Comparison of ENCODE assay signal across 10 mouse cellular contexts in genomic region chr11:94035974-94036373, GRCm38 (mm10). TPM values are rescaled to one million over a fixed set of nuclear protein-coding genes. Genes with fewer than 3 reads are reported as not detected.
DNase-seq lines count a peak whose midpoint lies in the region; ATAC-seq and TF ChIP-seq lines count a peak whose summit lies in the region.
"Had no signal": no experiment of that assay in that cellular context is flagged by ENCODE, and none has a peak within 500 bp of the region (broad histone marks: within the 10 kb centered on the region; RNA-seq: fewer than 3 reads in every experiment).

No protein-coding gene starts in this region.

- H3K4me1 ChIP-seq in heart, postnatal 0 days (ENCODE audit: control insufficient read depth, insufficient read depth) = no peaks in the 10 kb centered on the region
- H3K4me1 ChIP-seq in thymus, adult 2 months (replicated peaks; ENCODE audit: control insufficient read depth, insufficient read depth, low read length) = no peaks in the 10 kb centered on the region
- no peaks in the 10 kb centered on the region for H3K4me1 ChIP-seq in stomach, postnatal 0 days (replicated peaks; ENCODE audit: control insufficient read depth, insufficient read depth)
- H3K4me1 ChIP-seq in heart, embryonic 10.5 days = peaks cover 3% of the 10 kb centered on the region; the same call in 1 of the 2 replicates
- H3K4me1 ChIP-seq: limb, embryonic 13.5 days had no signal

- peak; percentile 35 for TF ChIP-seq CTCF in heart, postnatal 0 days (IDR thresholded peaks at IDR 0.05; ENCODE audit: low read depth)
- no peak for TF ChIP-seq CTCF in thymus, adult 2 months (IDR thresholded peaks at IDR 0.05; ENCODE audit: borderline replicate concordance, control insufficient read depth, extremely low read depth, insufficient read depth, low read length, poor library complexity)
- peak; percentile 68 for TF ChIP-seq CTCF in stomach, postnatal 0 days (IDR thresholded peaks at IDR 0.05; ENCODE audit: low read depth)

- no peak for DNase-seq in heart, postnatal 0 days (ENCODE audit: low spot score)
- DNase-seq in heart, postnatal 14 days = no peak
- peak; percentile 2 for DNase-seq in thymus, adult 2 months
- no peak for DNase-seq in thymus, postnatal 25 days
- DNase-seq in c-Kit-positive CD71-positive TER-119-negative erythroid progenitor cells, embryonic 14.5 days (ENCODE audit: low read depth) = peak; percentile 34
- DNase-seq in stomach, postnatal 0 days (ENCODE audit: low spot score) = no peak
- no peak for DNase-seq in heart, embryonic 10.5 days (ENCODE audit: low spot score)
- no peak for DNase-seq in layer of hippocampus, adult 8-10 months (ENCODE audit: low spot score in 2 of 2)

- no peaks in the 10 kb centered on the region for H3K9me3 ChIP-seq in heart, postnatal 0 days (replicated peaks; ENCODE audit: control insufficient read depth, low read length)
- no peaks in the 10 kb centered on the region for H3K9me3 ChIP-seq in stomach, postnatal 0 days (ENCODE audit: control insufficient read depth, low read length)
- H3K9me3 ChIP-seq in heart, embryonic 10.5 days = no peaks in the 10 kb centered on the region
- H3K9me3 ChIP-seq: heart, embryonic 13.5 days; limb, embryonic 13.5 days had no signal

- intact Hi-C loops in heart, postnatal 14 days (cut with DNase I) = loop anchor here (5.0 kb wide), 1 partner anchor 51 kb away; no protein-coding TSS in a partner anchor

- no peak overlapping the region for H3K4me2 ChIP-seq in heart, postnatal 0 days (ENCODE audit: low read depth, low read length)
- H3K4me2 ChIP-seq in stomach, postnatal 0 days (replicated peaks; ENCODE audit: low read depth) = no peak overlapping the region
- H3K4me2 ChIP-seq: heart, embryonic 13.5 days; limb, embryonic 13.5 days had no signal

- H3K36me3 ChIP-seq in heart, postnatal 0 days (replicated peaks; ENCODE audit: control insufficient read depth, insufficient read depth, low read length) = no peaks in the 10 kb centered on the region
- H3K36me3 ChIP-seq in thymus, adult 2 months (ENCODE audit: control insufficient read depth, insufficient read depth, low read length) = no peaks in the 10 kb centered on the region
- H3K36me3 ChIP-seq in stomach, postnatal 0 days (ENCODE audit: control insufficient read depth, insufficient read depth, low read length) = no peaks in the 10 kb centered on the region
- H3K36me3 ChIP-seq in heart, embryonic 10.5 days = no peaks in the 10 kb centered on the region
- H3K36me3 ChIP-seq: limb, embryonic 13.5 days had no signal

- TF ChIP-seq POLR2A in thymus, adult 2 months (IDR thresholded peaks at IDR 0.05; ENCODE audit: control insufficient read depth, extremely low read depth, insufficient read depth, low read length, poor library complexity) = no peak

- WGBS in heart, postnatal 0 days = 48% methylated on average over 2 of the region's 2 CpGs
- WGBS in thymus, adult 2 months = 54% methylated on average over 2 of the region's 2 CpGs
- 26% methylated on average over 2 of the region's 2 CpGs for WGBS in stomach, postnatal 0 days
- WGBS in heart, embryonic 10.5 days = 48% methylated on average over 2 of the region's 2 CpGs

- no peak overlapping the region for H3K27ac ChIP-seq in heart, postnatal 0 days (ENCODE audit: low read depth)
- no peak overlapping the region for H3K27ac ChIP-seq in thymus, adult 2 months (ENCODE audit: control insufficient read depth, insufficient read depth, low read length)
- no peak overlapping the region for H3K27ac ChIP-seq in stomach, postnatal 0 days (replicated peaks)
- H3K27ac ChIP-seq in heart, embryonic 10.5 days = no peak overlapping the region
- H3K27ac ChIP-seq: heart, embryonic 13.5 days; limb, embryonic 13.5 days had no signal

- H3K4me3 ChIP-seq in heart, postnatal 0 days (ENCODE audit: low read depth, low read length) = no peak overlapping the region
- H3K4me3 ChIP-seq in thymus, adult 2 months (ENCODE audit: control insufficient read depth, insufficient read depth, low read length) = no peak overlapping the region
- no peak overlapping the region for H3K4me3 ChIP-seq in stomach, postnatal 0 days (ENCODE audit: low read depth, low read length)
- no peak overlapping the region for H3K4me3 ChIP-seq in heart, embryonic 10.5 days
- H3K4me3 ChIP-seq: heart, embryonic 13.5 days; limb, embryonic 13.5 days had no signal

- no peaks in the 10 kb centered on the region for H3K27me3 ChIP-seq in heart, postnatal 0 days (ENCODE audit: control insufficient read depth, insufficient read depth, low read length)
- H3K27me3 ChIP-seq in thymus, adult 2 months (ENCODE audit: control insufficient read depth, insufficient read depth, low read length) = no peaks in the 10 kb centered on the region
- H3K27me3 ChIP-seq in stomach, postnatal 0 days (ENCODE audit: control insufficient read depth, insufficient read depth, low read length) = no peaks in the 10 kb centered on the region
- H3K27me3 ChIP-seq in heart, embryonic 10.5 days (ENCODE audit: insufficient read depth, poor library complexity, severe bottlenecking) = no peaks in the 10 kb centered on the region
- H3K27me3 ChIP-seq: heart, embryonic 13.5 days; limb, embryonic 13.5 days had no signal

- no peak overlapping the region for H3K9ac ChIP-seq in heart, postnatal 0 days (replicated peaks; ENCODE audit: low read depth, low read length)
- H3K9ac ChIP-seq in stomach, postnatal 0 days (ENCODE audit: low read length) = no peak overlapping the region
- H3K9ac ChIP-seq: heart, embryonic 13.5 days; limb, embryonic 13.5 days had no signal

- TF ChIP-seq EP300 in heart, postnatal 0 days (IDR thresholded peaks at IDR 0.05; ENCODE audit: low read depth) = no peak
- TF ChIP-seq EP300 in stomach, postnatal 0 days (optimal IDR thresholded peaks at IDR 0.05) = no peak

- no peak for ATAC-seq in heart, postnatal 0 days (ENCODE audit: insufficient read depth, low read depth)
- no peak for ATAC-seq in stomach, postnatal 0 days (ENCODE audit: low FRiP score, low TSS enrichment)

RNA-seq across cellular contexts. Expression of gene Spag9, which starts 40.1 kb away (rescaled TPM):
- 47.8 and 48.7 TPM in 2 replicates for total RNA-seq in heart, postnatal 0 days (2014; rRNA removed; ENCODE audit: low replicate concordance)
- polyA plus RNA-seq in heart, postnatal 0 days (2015; fragmentation: Nextera tagmentation; extraction: Ambion mirVana) = 39.5 and 40.0 TPM in 2 replicates
- total RNA-seq in heart, postnatal 14 days (2021) = 100 to 1,000 TPM; 145 to 146 TPM
- 22.0 and 32.6 TPM in 2 replicates for polyA plus RNA-seq in thymus, adult 2 months (2012; rRNA removed)
- 30.2 and 32.5 TPM in 2 replicates for polyA plus RNA-seq in stomach, postnatal 0 days (2015; fragmentation: Nextera tagmentation; extraction: Ambion mirVana)
- polyA plus RNA-seq in heart, embryonic 10.5 days (2016; fragmentation: Nextera tagmentation; extraction: Ambion mirVana) = 27.8 and 32.4 TPM in 2 replicates
- total RNA-seq in layer of hippocampus, adult 8-10 months (2022) = 100 to 1,000 TPM; 205 to 236 (median 220) TPM

Comparison
In these comparisons a context has a peak if more than half of its experiments do, and no peak if none do; other contexts are left out.
1. DNase-seq: peak in thymus, adult 2 months (single experiment) and c-Kit-positive CD71-positive TER-119-negative erythroid progenitor cells, embryonic 14.5 days (single experiment); none in heart, postnatal 0 days (single experiment), heart, postnatal 14 days (0 of 2), thymus, postnatal 25 days (single experiment), stomach, postnatal 0 days (single experiment), heart, embryonic 10.5 days (single experiment) and layer of hippocampus, adult 8-10 months (0 of 2).